Mouse (Mus musculus): ENCODE results near the gene Rab26. TPM values are rescaled to one million over a fixed set of nuclear protein-coding genes. Genes with fewer than 3 reads are reported as not detected.

Gene Rab26
- polyA plus RNA-seq, 1 experiment from 2014 or later: 3.4 TPM

- H3K4me1 ChIP-seq: peaks cover 50% of the 10 kb centered on the region
- no peak overlapping the region for H3K27ac ChIP-seq
- 90% methylated on average over 5 of the region's 5 CpGs for WGBS
- H3K4me2 ChIP-seq (replicated peaks): no peak overlapping the region
- peaks cover 17% of the 10 kb centered on the region for H3K36me3 ChIP-seq
- no peak overlapping the region for H3K4me3 ChIP-seq
- ATAC-seq (ENCODE audit: low FRiP score, low read depth): no peak
- H3K9ac ChIP-seq: no peak overlapping the region
- no peaks in the 10 kb centered on the region for H3K9me3 ChIP-seq
- no peaks in the 10 kb centered on the region for H3K27me3 ChIP-seq
Observed at GRCm38 (mm10) chr17:24560301-24561028, 26.5 kb upstream of the Rab26 start.

- peak; percentile 89 for ATAC-seq (ENCODE audit: low FRiP score, low read depth)
- Histone ChIP-seq H3K36me3 (peaks cover 4% of the 10 kb centered on the region; the same call in 1 of the 2 replicates), H3K27me3 (no peaks in the 10 kb centered on the region), H3K4me2 (replicated peaks) (peak overlapping the region; percentile 49), H3K9me3 (no peaks in the 10 kb centered on the region), H3K9ac (peak overlapping the region; percentile 8; the same call in 1 of the 2 replicates), H3K4me1 (peaks cover 50% of the 10 kb centered on the region), H3K27ac (peak overlapping the region; percentile 93), H3K4me3 (peak overlapping the region; percentile 7; the same call in 1 of the 2 replicates)
- 35% methylated on average over 3 of the region's 3 CpGs for WGBS
Observed at GRCm38 (mm10) chr17:24559146-24559545, 25.1 kb upstream of the Rab26 start.

GRCm38 (mm10) chr17:24558600-24559099 is 24.6 kb upstream of the Rab26 start:
- Histone ChIP-seq H3K27ac (peak overlapping the region; percentile 93), H3K27me3 (no peaks in the 10 kb centered on the region), H3K36me3 (peaks cover 4% of the 10 kb centered on the region; the same call in 1 of the 2 replicates), H3K9me3 (no peaks in the 10 kb centered on the region), H3K4me3 (peak overlapping the region; percentile 7; the same call in 1 of the 2 replicates), H3K4me1 (peaks cover 50% of the 10 kb centered on the region), H3K4me2 (replicated peaks) (peak overlapping the region; percentile 49), H3K9ac (peak overlapping the region; percentile 8; the same call in 1 of the 2 replicates)
- ATAC-seq (ENCODE audit: low FRiP score, low read depth): 0 out of 2 replicates have a peak, but pooled peaks have one; percentile 62
- WGBS: 46% methylated on average over 4 of the region's 4 CpGs

- 87% methylated on average over 7 of the region's 7 CpGs for WGBS
- H3K4me1 ChIP-seq: peaks cover 48% of the 10 kb centered on the region
- no peaks in the 10 kb centered on the region for H3K9me3 ChIP-seq
- H3K9ac ChIP-seq: no peak overlapping the region
- no peaks in the 10 kb centered on the region for H3K27me3 ChIP-seq
- peak overlapping the region; percentile 93; the same call in 1 of the 2 replicates for H3K27ac ChIP-seq
- H3K36me3 ChIP-seq: peaks cover 4% of the 10 kb centered on the region; the same call in 1 of the 2 replicates
- no peak overlapping the region for H3K4me3 ChIP-seq
- no peak overlapping the region for H3K4me2 ChIP-seq (replicated peaks)
- no peak for ATAC-seq (ENCODE audit: low FRiP score, low read depth)
Observed at GRCm38 (mm10) chr17:24557091-24557490, 23.1 kb upstream of the Rab26 start.

GRCm38 (mm10) chr17:24551050-24551444 is 17.0 kb upstream of the Rab26 start:
- H3K27me3 ChIP-seq: no peaks in the 10 kb centered on the region
- peak overlapping the region; percentile 97; the same call in 1 of the 2 replicates for H3K27ac ChIP-seq
- no peaks in the 10 kb centered on the region for H3K9me3 ChIP-seq
- no peak for ATAC-seq (ENCODE audit: low FRiP score, low read depth)
- H3K36me3 ChIP-seq: no peaks in the 10 kb centered on the region
- peak overlapping the region; percentile 80 for H3K4me2 ChIP-seq (replicated peaks)
- H3K4me3 ChIP-seq: peak overlapping the region; percentile 95
- H3K9ac ChIP-seq: peak overlapping the region; percentile 96
- H3K4me1 ChIP-seq: peaks cover 29% of the 10 kb centered on the region
- 34% methylated on average over 3 of the region's 3 CpGs for WGBS

- Histone ChIP-seq H3K36me3 (no peaks in the 10 kb centered on the region), H3K4me3 (peak overlapping the region; percentile 95), H3K9me3 (no peaks in the 10 kb centered on the region), H3K9ac (peak overlapping the region; percentile 96), H3K4me2 (replicated peaks) (peak overlapping the region; percentile 80), H3K4me1 (peaks cover 29% of the 10 kb centered on the region), H3K27me3 (no peaks in the 10 kb centered on the region), H3K27ac (peak overlapping the region; percentile 97)
- WGBS: under 1% methylated on average over 44 of the region's 44 CpGs
- peak; percentile 70 for ATAC-seq (ENCODE audit: low FRiP score, low read depth)
Observed at GRCm38 (mm10) chr17:24550416-24551049, 16.5 kb upstream of the Rab26 start.

- Histone ChIP-seq H3K4me1 (peaks cover 29% of the 10 kb centered on the region), H3K36me3 (no peaks in the 10 kb centered on the region), H3K4me2 (replicated peaks) (peak within 1 kb of the TSS; percentile 80), H3K9ac (peak within 1 kb of the TSS; percentile 96), H3K9me3 (no peaks in the 10 kb centered on the region), H3K27ac (peak within 1 kb of the TSS; percentile 97), H3K27me3 (peaks cover 2% of the 10 kb centered on the region; the same call in 1 of the 2 replicates), H3K4me3 (peak within 1 kb of the TSS; percentile 95)
- ATAC-seq (ENCODE audit: low FRiP score, low read depth): peak; percentile 95
- under 1% methylated on average over 71 of the region's 72 CpGs for WGBS
Observed at GRCm38 (mm10) chr17:24549618-24550415, 15.8 kb upstream of the Rab26 start, which contains the start of gene Pkd1. TSS of gene Pkd1 (plus strand) at chr17:24549834.

- no peaks in the 10 kb centered on the region for H3K9me3 ChIP-seq
- H3K9ac ChIP-seq: peak overlapping the region; percentile 63
- peaks cover 6% of the 10 kb centered on the region; the same call in 1 of the 2 replicates for H3K27me3 ChIP-seq
- H3K4me3 ChIP-seq: peak overlapping the region; percentile 95
- WGBS: 4% methylated on average over 23 of the region's 23 CpGs
- no peaks in the 10 kb centered on the region for H3K36me3 ChIP-seq
- H3K4me2 ChIP-seq (replicated peaks): peak overlapping the region; percentile 80
- H3K27ac ChIP-seq: peak overlapping the region; percentile 77; the same call in 1 of the 2 replicates
- no peak for ATAC-seq (ENCODE audit: low FRiP score, low read depth)
- peaks cover 29% of the 10 kb centered on the region for H3K4me1 ChIP-seq
Observed at GRCm38 (mm10) chr17:24548921-24549617, 15.1 kb upstream of the Rab26 start.

- H3K27ac ChIP-seq: no peak overlapping the region
- peaks cover 6% of the 10 kb centered on the region; the same call in 1 of the 2 replicates for H3K27me3 ChIP-seq
- no peak overlapping the region for H3K9ac ChIP-seq
- H3K4me1 ChIP-seq: peaks cover 29% of the 10 kb centered on the region
- H3K4me3 ChIP-seq: peak overlapping the region; percentile 95
- no peak for ATAC-seq (ENCODE audit: low FRiP score, low read depth)
- 27% methylated on average over 9 of the region's 9 CpGs for WGBS
- H3K4me2 ChIP-seq (replicated peaks): peak overlapping the region; percentile 80
- H3K36me3 ChIP-seq: no peaks in the 10 kb centered on the region
- no peaks in the 10 kb centered on the region for H3K9me3 ChIP-seq
Observed at GRCm38 (mm10) chr17:24548435-24548834, 14.4 kb upstream of the Rab26 start.

- peaks cover 6% of the 10 kb centered on the region; the same call in 1 of the 2 replicates for H3K27me3 ChIP-seq
- 71% methylated on average over 3 of the region's 3 CpGs for WGBS
- H3K9me3 ChIP-seq: no peaks in the 10 kb centered on the region
- H3K36me3 ChIP-seq: no peaks in the 10 kb centered on the region
- no peak overlapping the region for H3K4me2 ChIP-seq (replicated peaks)
- no peak overlapping the region for H3K27ac ChIP-seq
- no peak for ATAC-seq (ENCODE audit: low FRiP score, low read depth)
- H3K4me3 ChIP-seq: no peak overlapping the region
- peaks cover 13% of the 10 kb centered on the region for H3K4me1 ChIP-seq
- no peak overlapping the region for H3K9ac ChIP-seq
Observed at GRCm38 (mm10) chr17:24546234-24546633, 12.2 kb upstream of the Rab26 start.

GRCm38 (mm10) chr17:24545247-24545646 is 11.2 kb upstream of the Rab26 start:
- 88% methylated on average over 2 of the region's 2 CpGs for WGBS
- H3K27ac ChIP-seq: no peak overlapping the region
- H3K27me3 ChIP-seq: peaks cover 6% of the 10 kb centered on the region; the same call in 1 of the 2 replicates
- H3K4me3 ChIP-seq: no peak overlapping the region
- H3K4me2 ChIP-seq (replicated peaks): no peak overlapping the region
- H3K9ac ChIP-seq: no peak overlapping the region
- peaks cover 8% of the 10 kb centered on the region; the same call in 1 of the 2 replicates for H3K4me1 ChIP-seq
- H3K9me3 ChIP-seq: no peaks in the 10 kb centered on the region
- no peak for ATAC-seq (ENCODE audit: low FRiP score, low read depth)
- no peaks in the 10 kb centered on the region for H3K36me3 ChIP-seq

Measured in limb, embryonic 13.5 days (tissue).